Mouse (Mus musculus): Measurements from ENCODE around the gene Tsga10. TPM values are rescaled to one million over a fixed set of nuclear protein-coding genes. Genes with fewer than 3 reads are reported as not detected.
"Not testable (repeated sequence)": the region's sequence is repeated elsewhere in the genome, so short reads cannot be mapped to it uniquely, and the experiment has no call there.

Tsga10 gene
- polyA plus RNA-seq, 1 experiment from 2014 or later: 16.7 TPM

GRCm38 (mm10) chr1:37719030-37719723 is 147.1 kb downstream of the Tsga10 start:
- no peak overlapping the region for H3K27ac ChIP-seq (ENCODE audit: low read depth, low read length)
- peak overlapping the region; percentile 61 for H3K4me3 ChIP-seq (ENCODE audit: low read depth, low read length)
- no peaks in the 10 kb centered on the region for H3K9me3 ChIP-seq (ENCODE audit: control insufficient read depth, low read length)
- peak; percentile 55 for ATAC-seq (ENCODE audit: insufficient read depth, low FRiP score, low TSS enrichment)
- peak overlapping the region; percentile 50 for H3K9ac ChIP-seq (ENCODE audit: low read length)
- H3K4me2 ChIP-seq (ENCODE audit: low read depth): peak overlapping the region; percentile 95
- H3K4me1 ChIP-seq (ENCODE audit: control insufficient read depth, insufficient read depth, low read length): peaks cover 8% of the 10 kb centered on the region
- 3% methylated on average over 34 of the region's 49 CpGs for WGBS
- H3K27me3 ChIP-seq (ENCODE audit: control insufficient read depth, insufficient read depth, low read length): peaks cover 15% of the 10 kb centered on the region; the same call in 1 of the 2 replicates
- DNase-seq (ENCODE audit: low spot score): peak; percentile 29
- H3K36me3 ChIP-seq (ENCODE audit: control insufficient read depth, insufficient read depth, low read length): no peaks in the 10 kb centered on the region

- Histone ChIP-seq H3K9ac (ENCODE audit: low read length) (no peak overlapping the region), H3K4me3 (ENCODE audit: low read depth, low read length) (no peak overlapping the region), H3K36me3 (ENCODE audit: control insufficient read depth, insufficient read depth, low read length) (no peaks in the 10 kb centered on the region), H3K27ac (ENCODE audit: low read depth, low read length) (no peak overlapping the region), H3K27me3 (ENCODE audit: control insufficient read depth, insufficient read depth, low read length) (peaks cover 15% of the 10 kb centered on the region; the same call in 1 of the 2 replicates), H3K4me1 (ENCODE audit: control insufficient read depth, insufficient read depth, low read length) (peaks cover 8% of the 10 kb centered on the region), H3K4me2 (ENCODE audit: low read depth) (no peak overlapping the region), H3K9me3 (ENCODE audit: control insufficient read depth, low read length) (no peaks in the 10 kb centered on the region)
- DNase-seq (ENCODE audit: low spot score) (no peak), ATAC-seq (ENCODE audit: insufficient read depth, low FRiP score, low TSS enrichment) (no peak)
- WGBS: 54% methylated on average over 7 of the region's 7 CpGs
These were observed 147.7 kb downstream of the Tsga10 start for GRCm38 (mm10) chr1:37718516-37718915.

GRCm38 (mm10) chr1:37717415-37718195 is 148.6 kb downstream of the Tsga10 start:
- Histone ChIP-seq H3K9ac (ENCODE audit: low read length) (no peak overlapping the region), H3K4me1 (ENCODE audit: control insufficient read depth, insufficient read depth, low read length) (peaks cover 8% of the 10 kb centered on the region), H3K9me3 (ENCODE audit: control insufficient read depth, low read length) (no peaks in the 10 kb centered on the region), H3K4me2 (ENCODE audit: low read depth) (no peak overlapping the region), H3K27ac (ENCODE audit: low read depth, low read length) (no peak overlapping the region), H3K27me3 (ENCODE audit: control insufficient read depth, insufficient read depth, low read length) (peaks cover 15% of the 10 kb centered on the region; the same call in 1 of the 2 replicates), H3K4me3 (ENCODE audit: low read depth, low read length) (no peak overlapping the region), H3K36me3 (ENCODE audit: control insufficient read depth, insufficient read depth, low read length) (no peaks in the 10 kb centered on the region)
- no peak for ATAC-seq (ENCODE audit: insufficient read depth, low FRiP score, low TSS enrichment)
- no peak for DNase-seq (ENCODE audit: low spot score)
- WGBS: 80% methylated on average over 14 of the region's 14 CpGs

- H3K9me3 ChIP-seq (ENCODE audit: control insufficient read depth, low read length); DNase-seq (ENCODE audit: low spot score); H3K27me3 ChIP-seq (ENCODE audit: control insufficient read depth, insufficient read depth, low read length); ATAC-seq (ENCODE audit: insufficient read depth, low FRiP score, low TSS enrichment); H3K4me3 ChIP-seq (ENCODE audit: low read depth, low read length); H3K4me1 ChIP-seq (ENCODE audit: control insufficient read depth, insufficient read depth, low read length); H3K9ac ChIP-seq (ENCODE audit: low read length); H3K36me3 ChIP-seq (ENCODE audit: control insufficient read depth, insufficient read depth, low read length); H3K4me2 ChIP-seq (ENCODE audit: low read depth); H3K27ac ChIP-seq (ENCODE audit: low read depth, low read length): not testable (repeated sequence)
- 87% methylated on average over 4 of the region's 4 CpGs for WGBS
These were observed 153.9 kb downstream of the Tsga10 start for GRCm38 (mm10) chr1:37712357-37712737.

GRCm38 (mm10) chr1:37711596-37712356 is 154.5 kb downstream of the Tsga10 start:
- Histone ChIP-seq H3K4me2 (ENCODE audit: low read depth) (no peak overlapping the region), H3K9ac (ENCODE audit: low read length) (no peak overlapping the region), H3K36me3 (ENCODE audit: control insufficient read depth, insufficient read depth, low read length) (no peaks in the 10 kb centered on the region), H3K27me3 (ENCODE audit: control insufficient read depth, insufficient read depth, low read length) (no peaks in the 10 kb centered on the region), H3K27ac (ENCODE audit: low read depth, low read length) (no peak overlapping the region), H3K9me3 (ENCODE audit: control insufficient read depth, low read length) (no peaks in the 10 kb centered on the region), H3K4me1 (ENCODE audit: control insufficient read depth, insufficient read depth, low read length) (no peaks in the 10 kb centered on the region), H3K4me3 (ENCODE audit: low read depth, low read length) (no peak overlapping the region)
- DNase-seq (ENCODE audit: low spot score) (no peak), ATAC-seq (ENCODE audit: insufficient read depth, low FRiP score, low TSS enrichment) (no peak)
- 90% methylated on average over 10 of the region's 10 CpGs for WGBS

- Histone ChIP-seq H3K36me3 (ENCODE audit: control insufficient read depth, insufficient read depth, low read length) (no peaks in the 10 kb centered on the region), H3K4me2 (ENCODE audit: low read depth) (no peak overlapping the region), H3K27ac (ENCODE audit: low read depth, low read length) (no peak overlapping the region), H3K9me3 (ENCODE audit: control insufficient read depth, low read length) (no peaks in the 10 kb centered on the region), H3K4me1 (ENCODE audit: control insufficient read depth, insufficient read depth, low read length) (no peaks in the 10 kb centered on the region), H3K4me3 (ENCODE audit: low read depth, low read length) (no peak overlapping the region), H3K27me3 (ENCODE audit: control insufficient read depth, insufficient read depth, low read length) (no peaks in the 10 kb centered on the region), H3K9ac (ENCODE audit: low read length) (no peak overlapping the region)
- WGBS: 90% methylated on average over 5 of the region's 5 CpGs
- DNase-seq (ENCODE audit: low spot score) (no peak), ATAC-seq (ENCODE audit: insufficient read depth, low FRiP score, low TSS enrichment) (no peak)
These were observed 155.1 kb downstream of the Tsga10 start for GRCm38 (mm10) chr1:37711082-37711481.

GRCm38 (mm10) chr1:37709736-37710135 is 156.5 kb downstream of the Tsga10 start:
- no peak overlapping the region for H3K27ac ChIP-seq (ENCODE audit: low read depth, low read length)
- no peak for ATAC-seq (ENCODE audit: insufficient read depth, low FRiP score, low TSS enrichment)

GRCm38 (mm10) chr1:37708270-37708955 is 157.8 kb downstream of the Tsga10 start:
- no peaks in the 10 kb centered on the region for H3K27me3 ChIP-seq (ENCODE audit: control insufficient read depth, insufficient read depth, low read length)
- H3K4me3 ChIP-seq (ENCODE audit: low read depth, low read length): no peak overlapping the region
- DNase-seq (ENCODE audit: low spot score) (no peak), ATAC-seq (ENCODE audit: insufficient read depth, low FRiP score, low TSS enrichment) (no peak)
- H3K27ac ChIP-seq (ENCODE audit: low read depth, low read length): no peak overlapping the region
- 91% methylated on average over 6 of the region's 6 CpGs for WGBS
- no peaks in the 10 kb centered on the region for H3K4me1 ChIP-seq (ENCODE audit: control insufficient read depth, insufficient read depth, low read length)
- H3K36me3 ChIP-seq (ENCODE audit: control insufficient read depth, insufficient read depth, low read length): no peaks in the 10 kb centered on the region
- no peak overlapping the region for H3K4me2 ChIP-seq (ENCODE audit: low read depth)
- H3K9ac ChIP-seq (ENCODE audit: low read length): no peak overlapping the region
- no peaks in the 10 kb centered on the region for H3K9me3 ChIP-seq (ENCODE audit: control insufficient read depth, low read length)

More at GRCm38 (mm10) chr1:37709736-37710135, 156.5 kb downstream of the Tsga10 start:
- Histone ChIP-seq H3K9ac (ENCODE audit: low read length) (no peak overlapping the region), H3K4me2 (ENCODE audit: low read depth) (no peak overlapping the region), H3K27me3 (ENCODE audit: control insufficient read depth, insufficient read depth, low read length) (no peaks in the 10 kb centered on the region), H3K9me3 (ENCODE audit: control insufficient read depth, low read length) (no peaks in the 10 kb centered on the region), H3K36me3 (ENCODE audit: control insufficient read depth, insufficient read depth, low read length) (no peaks in the 10 kb centered on the region), H3K4me1 (ENCODE audit: control insufficient read depth, insufficient read depth, low read length) (no peaks in the 10 kb centered on the region), H3K4me3 (ENCODE audit: low read depth, low read length) (no peak overlapping the region)
- no peak for DNase-seq (ENCODE audit: low spot score)
- WGBS: 88% methylated on average over 8 of the region's 8 CpGs

Data from neural tube, embryonic 11.5 days (tissue).